Mouse (Mus musculus) embryonic fibroblast, embryonic 13.5 days (primary cell): Measurements from ENCODE around the gene Stx18.

Experiments
- CTCF ChIP-seq: IDR thresholded peaks from 2 replicates; pipeline ENCODE4 v1.5.1; 2011; ENCODE audit warnings: mild to moderate bottlenecking, control low read depth, low read length, moderate library complexity, borderline replicate concordance; ENCODE audit not compliant: insufficient read depth
- POLR2A ChIP-seq: IDR thresholded peaks from 2 replicates; pipeline ENCODE4 v1.6.1; 2011; ENCODE audit warnings: low read depth, mild to moderate bottlenecking, control low read depth, low read length, moderate library complexity

- no peak for TF ChIP-seq CTCF
- TF ChIP-seq POLR2A = no peak
Observed at GRCm38 (mm10) chr5:38014916-38015315, 23.6 kb upstream of the Stx18 start.
